Mouse (Mus musculus): ENCODE data around the gene Mblac2.

DNA sequence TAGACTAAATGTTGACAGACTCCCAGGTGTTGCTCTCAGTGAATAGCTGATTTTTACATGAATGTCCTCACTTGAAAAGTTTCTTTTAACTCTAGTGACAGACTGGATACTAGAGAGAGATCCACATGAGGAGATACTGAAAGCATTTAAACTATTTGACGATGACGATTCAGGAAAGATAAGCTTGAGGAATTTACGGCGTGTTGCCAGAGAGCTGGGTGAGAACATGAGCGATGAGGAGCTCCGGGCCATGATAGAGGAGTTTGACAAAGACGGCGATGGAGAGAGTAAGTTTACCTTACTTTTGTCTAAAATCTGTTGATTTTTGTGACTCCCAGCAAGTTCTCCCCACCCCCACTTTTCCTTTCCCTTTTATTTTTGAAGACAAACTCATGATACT is 80.7 kb downstream of the Mblac2 start:
- TF ChIP-seq CTCF (IDR thresholded peaks at IDR 0.05; ENCODE audit: low read depth, low read length) = no peak
- TF ChIP-seq GATA2 (IDR thresholded peaks at IDR 0.05; ENCODE audit: borderline replicate concordance, low read depth, low read length) = no peak
- TF ChIP-seq GATA1 (IDR thresholded peaks at IDR 0.05; ENCODE audit: borderline replicate concordance, low read length) = no peak
- no peak for TF ChIP-seq POLR2AphosphoS5 (IDR thresholded peaks at IDR 0.05; ENCODE audit: insufficient replicate concordance, low read depth, low read length)
- TF ChIP-seq TAL1 (conservative IDR thresholded peaks at IDR 0.05; ENCODE audit: low read depth, low read length) = no peak
